Mouse (Mus musculus) skeletal muscle tissue, adult 2 months (tissue): Measurements from ENCODE around the gene Xpnpep3.

ENCODE experiments used
- DNase-seq: peaks from one replicate; pipeline ENCODE4 v3.0.0-alpha.2; 2012; ENCODE audit warnings: low read depth, low spot score

The Xpnpep3 gene

DNA sequence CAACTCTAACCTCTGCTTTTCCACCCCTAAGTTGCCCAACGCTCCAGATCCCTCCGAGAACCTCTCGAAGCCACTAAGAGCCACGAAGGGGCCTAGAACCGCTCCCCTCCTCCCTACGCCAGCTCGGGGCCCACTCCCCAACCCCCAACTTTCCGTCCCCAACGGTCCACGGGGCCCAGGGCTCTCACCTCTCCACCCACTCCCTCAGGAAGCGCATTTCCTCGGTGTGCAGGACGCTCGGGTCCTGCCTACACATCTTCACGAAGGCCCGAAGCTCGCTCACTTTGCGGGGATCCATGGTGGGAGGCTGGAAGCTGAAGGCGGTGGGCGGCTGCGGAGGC is 671 bp upstream of the Xpnpep3 start:
- no peak for DNase-seq

DNA sequence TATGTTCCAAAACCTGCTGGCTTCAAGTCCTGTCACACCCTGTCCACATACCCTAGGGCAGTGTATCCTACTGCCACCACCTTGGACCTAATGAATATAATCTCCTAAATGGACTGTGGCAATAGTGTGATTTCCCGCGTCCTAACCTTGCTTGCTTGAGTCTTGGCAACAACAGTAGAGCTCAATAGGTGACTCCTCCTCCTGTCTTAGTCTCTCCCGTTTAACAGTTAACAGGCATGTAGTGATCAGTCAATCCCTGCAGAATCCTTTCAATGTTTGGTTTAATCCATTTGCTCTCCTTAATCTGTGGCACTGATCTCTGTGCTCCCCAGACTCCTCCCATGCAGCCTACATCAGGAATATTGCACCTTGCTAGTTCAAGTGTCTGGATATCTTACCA is 5.1 kb downstream of the Xpnpep3 start:
- no peak for DNase-seq

DNA sequence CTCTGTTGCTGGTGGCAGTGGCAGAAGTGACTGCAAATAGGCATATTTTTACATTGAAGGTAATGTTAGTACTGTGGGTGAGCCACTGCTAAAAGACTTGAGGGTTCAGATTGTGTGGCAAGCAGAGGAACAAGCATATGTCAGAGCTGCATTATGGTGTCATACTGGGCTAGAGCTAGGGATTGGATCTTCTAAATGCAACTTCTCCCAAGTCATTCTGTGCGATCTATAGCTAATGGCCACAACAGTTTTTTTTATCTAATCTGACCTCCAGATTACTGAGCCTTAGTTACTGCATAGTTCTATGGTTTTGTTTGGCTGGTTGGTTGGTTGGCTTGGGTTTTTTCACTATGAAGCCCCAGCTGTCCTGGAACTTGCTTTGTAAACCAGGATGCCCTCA is 8.3 kb downstream of the Xpnpep3 start, which contains the start of gene Dnajb7:
TSS of gene Dnajb7 (minus strand) at position 101 of the 400 bp plus-strand sequence.
- no peak for DNase-seq

DNA sequence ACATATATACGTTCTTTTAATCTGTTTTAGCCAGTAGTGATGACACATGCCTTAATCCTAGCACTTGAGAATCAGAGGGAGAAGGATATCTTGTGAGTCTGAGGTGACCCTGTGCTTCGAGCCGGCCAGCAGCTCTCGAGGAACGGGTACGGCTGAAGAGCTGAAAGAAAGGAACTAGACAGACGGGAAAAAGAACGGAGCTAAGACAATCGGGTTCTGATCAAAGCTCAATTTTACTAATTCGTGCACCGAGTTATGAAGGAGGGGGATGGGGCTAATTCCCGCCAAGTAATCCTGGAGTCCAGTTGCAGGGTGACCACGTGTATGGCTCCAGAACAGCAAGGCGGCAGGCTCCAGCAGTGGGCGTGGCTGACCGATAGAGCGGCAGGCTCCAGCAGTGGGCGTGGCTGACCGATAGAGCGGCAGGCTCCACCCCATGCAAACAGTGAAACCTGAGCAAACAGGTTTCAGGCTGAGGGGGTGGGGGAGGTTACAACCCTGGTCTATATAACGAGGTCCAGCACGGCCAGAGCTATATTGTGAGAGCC is 16.9 kb downstream of the Xpnpep3 start:
- peak; percentile 33 for DNase-seq

DNA sequence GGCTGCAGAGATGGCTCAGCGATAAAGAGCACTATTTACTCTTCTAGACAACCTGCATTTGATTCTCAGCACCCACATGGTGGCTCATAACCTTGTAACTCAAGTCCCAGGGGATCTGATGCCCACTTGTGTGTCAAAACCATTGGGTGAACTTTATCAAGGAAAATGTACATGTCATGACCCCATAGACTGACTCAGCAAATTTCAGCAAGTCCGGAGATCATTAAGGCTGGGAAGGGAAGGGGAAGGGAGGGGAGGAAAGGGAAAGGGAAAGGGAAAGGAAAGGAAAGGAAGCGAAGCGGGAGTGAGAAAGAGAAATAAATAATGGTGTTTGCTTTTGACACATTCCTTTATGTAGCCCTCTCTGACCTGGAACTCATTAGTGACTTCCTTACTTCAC is 18.1 kb downstream of the Xpnpep3 start:
- DNase-seq = no peak

DNA sequence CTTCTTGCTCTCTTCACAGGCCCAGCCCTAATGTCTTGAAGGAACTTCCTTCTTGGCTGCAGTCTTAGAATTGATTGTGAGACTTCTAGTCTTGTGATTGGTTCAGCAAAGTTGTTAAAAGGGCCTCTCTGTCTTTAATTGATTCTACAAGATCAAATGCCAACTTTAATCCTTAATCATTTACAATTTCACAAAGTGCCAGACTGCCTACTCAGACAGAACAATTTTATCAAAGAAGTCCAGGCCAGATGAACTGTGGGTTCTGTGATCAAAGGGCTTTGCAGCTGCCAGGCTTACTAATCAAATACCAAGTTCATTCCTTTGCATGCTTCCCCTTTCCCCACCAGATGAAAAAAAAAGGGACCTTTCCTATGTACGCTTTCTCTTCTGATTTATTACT is 21.5 kb downstream of the Xpnpep3 start:
- DNase-seq = no peak

DNA sequence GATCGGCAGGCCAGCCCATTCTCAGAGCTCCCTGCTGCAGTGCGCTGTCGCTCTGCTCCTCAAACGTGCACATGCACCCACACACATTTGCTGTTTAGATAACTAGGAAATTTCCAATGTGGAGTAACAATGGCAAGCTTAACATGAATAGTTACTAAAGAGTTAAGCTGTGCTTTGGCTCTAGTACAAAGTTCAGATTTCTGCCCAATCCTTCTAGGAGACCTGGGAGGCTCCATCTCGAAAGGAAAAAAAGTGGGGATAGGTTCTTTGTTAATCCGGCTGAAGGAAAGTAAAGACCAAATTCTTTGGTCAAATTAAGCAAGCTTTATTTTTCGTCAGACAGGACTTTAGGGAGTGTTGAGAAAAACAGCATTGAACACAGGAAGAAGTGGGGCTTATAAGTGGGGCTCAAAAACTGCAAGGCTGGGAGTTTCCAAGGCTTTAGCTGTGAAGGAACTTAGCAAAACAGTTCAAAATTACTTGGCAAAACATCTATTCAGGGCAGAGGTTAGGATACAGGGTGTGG is 22.3 kb downstream of the Xpnpep3 start:
- no peak for DNase-seq

DNA sequence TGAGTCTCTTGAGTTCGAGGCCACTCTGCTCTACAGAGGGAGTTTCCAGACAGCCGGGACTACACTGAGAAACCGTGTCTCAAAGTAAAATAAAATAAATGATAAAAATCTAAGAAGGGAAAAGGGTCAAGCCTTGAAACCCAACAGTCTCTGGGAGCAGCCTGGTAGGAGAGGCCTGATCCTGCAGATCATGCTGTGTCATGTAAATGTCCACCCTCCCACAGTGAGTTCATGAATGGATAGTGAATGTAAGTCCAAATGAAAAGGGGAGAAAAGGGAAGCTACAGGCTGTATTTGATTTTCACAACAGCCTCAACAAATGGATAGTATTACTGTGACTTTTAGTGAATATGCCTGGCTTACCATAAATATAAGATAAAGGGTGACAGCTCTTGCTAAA is 25.4 kb downstream of the Xpnpep3 start:
- no peak for DNase-seq

DNA sequence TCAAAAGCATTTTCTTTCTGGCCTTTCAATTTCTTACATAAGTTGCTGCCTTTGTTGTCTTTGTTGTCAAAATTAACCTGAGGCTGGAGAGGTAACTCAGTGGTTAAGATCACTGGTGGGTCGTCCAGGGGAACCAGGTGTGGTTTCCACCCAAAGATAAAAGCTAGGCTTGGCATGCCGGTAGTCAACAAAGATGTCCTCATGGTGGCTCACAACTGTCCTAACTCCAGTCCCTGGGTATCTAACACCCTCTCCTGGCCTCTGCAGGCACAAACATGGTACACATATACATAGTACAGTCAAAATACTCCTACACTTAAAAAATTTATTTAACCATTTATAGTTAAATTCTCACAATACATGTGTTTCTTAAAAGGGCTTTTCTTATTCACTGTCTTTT is 28.0 kb downstream of the Xpnpep3 start:
- no peak for DNase-seq

DNA sequence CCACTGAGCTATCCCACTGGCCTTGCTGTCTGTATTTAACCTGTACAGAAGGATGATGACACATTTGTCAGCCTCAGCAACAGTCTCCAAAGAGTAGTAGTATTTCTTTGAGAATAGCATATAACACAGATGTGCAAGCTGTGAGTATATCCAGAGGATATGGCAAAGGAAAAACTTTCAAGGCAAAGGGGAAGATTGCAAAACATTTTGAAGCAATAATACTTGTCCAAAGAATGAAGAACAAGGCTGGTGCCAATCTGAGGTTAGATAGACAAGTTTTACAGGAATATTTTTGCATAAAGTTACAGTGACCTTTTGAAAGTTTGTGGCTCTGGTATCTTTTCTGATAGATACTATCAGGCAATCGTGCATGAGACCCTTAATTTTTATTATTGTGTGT is 31.3 kb downstream of the Xpnpep3 start:
- no peak for DNase-seq

DNA sequence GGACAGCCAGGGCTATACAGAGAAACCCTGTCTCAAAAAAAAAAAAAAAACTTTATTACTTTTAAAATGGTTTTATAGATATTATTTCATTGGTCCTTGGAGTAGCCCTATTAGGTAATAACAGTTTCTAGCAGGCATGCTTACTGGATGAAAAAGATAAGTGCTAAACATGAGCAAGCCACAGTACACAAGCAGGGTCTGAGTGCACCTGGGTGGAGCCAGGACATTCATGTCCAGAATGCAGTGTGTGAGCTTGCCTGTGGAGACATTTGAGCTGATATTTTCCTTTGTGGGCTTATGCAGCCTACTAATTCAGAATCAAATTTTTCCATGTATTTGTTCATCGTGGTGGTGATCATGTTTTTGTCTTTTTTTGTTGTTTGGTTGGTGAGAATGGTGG is 38.4 kb downstream of the Xpnpep3 start:
- no peak for DNase-seq

DNA sequence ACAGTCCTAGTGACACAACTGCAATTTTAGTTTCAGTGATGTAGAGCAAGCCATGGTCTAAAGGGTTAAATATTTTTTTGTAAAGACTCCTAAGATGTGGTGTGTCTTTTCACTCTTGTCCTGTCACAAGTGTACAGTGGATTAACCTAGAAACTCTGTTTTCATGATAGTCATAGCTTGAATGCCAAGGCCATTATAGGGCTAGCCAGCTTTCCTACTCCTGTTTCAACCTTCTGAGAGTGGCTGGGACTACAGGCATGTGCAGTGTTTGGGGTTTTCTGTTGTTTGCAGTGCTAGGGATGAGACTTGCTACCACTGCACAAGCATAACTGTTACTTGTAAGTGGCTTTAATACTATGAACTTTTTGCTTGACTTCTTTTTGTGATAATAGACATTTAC is 39.3 kb downstream of the Xpnpep3 start:
- DNase-seq = no peak

DNA sequence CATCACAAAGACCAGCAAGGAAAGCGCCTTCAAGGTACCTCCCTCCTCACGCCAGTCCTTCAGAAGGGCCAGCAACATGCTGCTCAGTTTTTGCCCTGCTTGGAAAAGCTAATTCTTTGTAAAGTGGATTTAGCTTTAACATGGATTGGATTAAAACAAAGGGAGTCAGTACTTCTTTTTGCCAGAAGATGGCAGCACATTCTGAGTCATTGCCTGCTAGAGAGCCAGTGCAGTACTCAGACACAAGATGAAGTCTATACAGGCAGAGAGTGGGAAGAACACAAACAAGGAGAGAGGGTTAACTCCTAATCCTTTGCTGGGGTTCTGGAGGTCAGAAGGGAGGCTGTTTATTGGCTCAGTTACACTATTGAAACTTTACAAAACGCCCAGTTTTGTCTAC is 48.5 kb downstream of the Xpnpep3 start:
- peak; percentile 40 for DNase-seq

DNA sequence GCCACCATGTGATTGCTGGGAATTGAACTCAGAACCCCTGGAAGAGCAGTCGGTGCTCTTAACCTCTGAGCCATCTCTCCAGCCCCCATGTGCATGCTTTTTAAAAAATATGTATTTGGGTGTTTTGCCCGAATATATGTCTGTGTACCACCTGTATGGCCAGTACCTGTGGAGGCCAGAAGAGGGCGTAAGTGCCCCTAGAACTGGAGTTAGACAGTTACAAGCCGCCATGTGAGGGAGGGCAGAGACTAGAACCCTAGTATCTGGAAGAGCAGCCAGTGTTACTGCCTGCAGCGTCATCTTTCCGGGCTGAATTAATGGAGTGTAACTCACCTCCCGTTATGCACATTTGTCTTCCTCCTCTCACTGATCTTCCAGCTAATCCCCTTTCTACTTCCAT is 61.6 kb downstream of the Xpnpep3 start:
- DNase-seq = no peak

DNA sequence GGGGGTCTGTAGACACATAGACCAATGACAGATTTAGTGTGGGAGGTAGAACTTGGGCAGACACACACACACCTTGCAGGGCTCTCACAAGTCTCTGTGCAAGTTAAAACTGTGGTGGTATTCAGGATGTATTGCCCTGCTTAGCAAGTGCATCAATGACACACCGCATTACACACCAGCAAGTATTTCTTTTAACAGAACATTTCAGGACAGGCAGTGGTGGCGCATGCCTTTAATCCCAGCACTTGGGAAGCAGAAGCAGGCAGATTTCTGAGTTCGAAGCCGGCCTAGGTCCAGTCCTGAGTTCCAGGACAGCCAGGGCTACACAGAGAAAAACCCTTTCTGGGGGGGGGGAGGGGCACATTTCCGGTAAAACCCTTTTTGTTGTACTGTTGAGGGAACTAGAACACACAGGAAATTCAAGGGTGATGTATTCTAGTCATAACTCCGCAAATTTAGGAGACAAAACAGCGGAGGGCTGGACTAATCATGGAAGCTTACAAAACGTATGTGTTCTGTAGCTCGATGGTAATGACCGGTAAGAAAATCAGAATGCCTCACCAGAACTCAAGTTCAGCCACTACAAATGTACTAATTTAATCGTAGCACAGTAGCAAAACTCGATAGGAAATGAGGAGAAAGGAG is 65.2 kb downstream of the Xpnpep3 start:
- no peak for DNase-seq

DNA sequence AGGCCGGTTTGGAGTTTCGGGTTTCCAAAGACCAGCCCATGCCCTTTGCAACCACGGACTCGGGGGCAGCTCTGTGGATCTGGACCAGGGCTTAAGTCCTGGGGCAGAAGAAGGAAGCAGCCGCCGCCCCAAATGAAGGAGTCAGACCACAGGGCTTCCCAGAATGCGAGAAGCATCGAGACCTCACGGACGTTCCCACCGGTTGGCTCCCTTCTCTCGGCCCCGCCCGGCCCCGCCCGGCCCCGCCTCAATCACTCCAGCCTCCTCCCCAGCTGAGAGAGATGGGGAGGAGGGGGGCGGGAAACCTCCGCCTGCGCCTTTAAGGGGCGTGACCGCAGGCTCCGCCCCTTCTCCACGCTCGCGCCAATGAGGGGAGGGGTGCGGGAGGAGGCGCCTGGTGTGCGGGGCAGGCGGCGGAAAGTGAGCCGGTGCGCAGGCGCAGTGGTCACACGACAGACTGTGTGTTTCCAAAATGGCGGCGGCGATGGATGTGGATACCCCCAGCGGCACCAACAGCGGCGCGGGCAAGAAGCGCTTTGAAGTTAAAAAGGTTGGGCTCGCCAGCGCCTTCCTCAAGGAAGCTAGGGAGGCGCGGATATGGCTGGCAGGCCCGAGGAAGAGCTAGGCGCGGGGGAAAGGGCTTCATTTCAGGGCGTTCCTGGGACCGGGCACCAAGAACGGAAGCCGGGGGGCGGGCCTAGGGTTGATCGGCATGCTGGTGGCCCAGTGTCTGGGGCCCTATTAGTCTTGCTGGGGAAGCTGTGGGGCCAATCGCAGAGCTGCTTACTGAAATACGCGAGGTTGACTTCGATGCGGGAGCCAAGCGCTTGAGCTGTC is 66.2 kb downstream of the Xpnpep3 start, which contains the start of gene Rbx1:
TSS of gene Rbx1 (plus strand) at position 396 of the 837 bp plus-strand sequence.
- peak; percentile 99 for DNase-seq

DNA sequence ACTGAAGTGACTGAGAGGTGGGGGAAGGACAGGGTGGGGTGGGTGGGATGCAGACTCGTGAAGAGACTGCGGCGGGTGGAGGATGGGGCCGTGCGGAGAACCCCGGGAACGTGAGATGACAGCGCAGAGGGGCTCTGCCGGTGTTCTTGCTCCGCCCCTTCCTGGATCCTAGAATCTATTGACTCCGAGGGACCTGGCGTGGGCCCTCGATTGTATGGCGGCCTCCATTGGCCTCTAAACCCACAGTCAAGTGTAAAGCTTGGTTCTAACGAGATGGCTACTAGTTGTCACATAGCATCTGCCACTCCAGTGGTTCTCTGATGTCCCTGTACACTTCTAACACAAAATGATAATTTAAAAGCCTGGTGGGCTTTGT is 66.8 kb downstream of the Xpnpep3 start:
- DNase-seq = no peak

DNA sequence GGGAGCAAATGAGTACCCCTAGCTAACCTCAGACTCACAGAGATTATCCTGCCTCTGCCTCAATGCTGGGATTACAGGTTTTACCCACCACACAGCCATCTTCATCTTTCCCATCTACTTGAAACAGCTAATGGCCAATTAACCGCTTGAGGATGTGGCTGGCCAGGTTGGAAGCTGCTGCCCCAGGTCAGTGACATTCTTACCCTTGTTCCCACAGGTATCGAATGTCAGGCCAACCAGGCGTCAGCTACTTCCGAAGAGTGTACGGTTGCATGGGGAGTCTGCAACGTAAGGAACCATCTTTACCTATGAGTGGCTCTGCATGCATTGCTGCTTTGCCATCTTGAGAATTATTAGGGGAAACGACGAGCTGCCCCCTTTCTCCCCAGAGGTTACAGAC is 70.8 kb downstream of the Xpnpep3 start:
- no peak for DNase-seq

DNA sequence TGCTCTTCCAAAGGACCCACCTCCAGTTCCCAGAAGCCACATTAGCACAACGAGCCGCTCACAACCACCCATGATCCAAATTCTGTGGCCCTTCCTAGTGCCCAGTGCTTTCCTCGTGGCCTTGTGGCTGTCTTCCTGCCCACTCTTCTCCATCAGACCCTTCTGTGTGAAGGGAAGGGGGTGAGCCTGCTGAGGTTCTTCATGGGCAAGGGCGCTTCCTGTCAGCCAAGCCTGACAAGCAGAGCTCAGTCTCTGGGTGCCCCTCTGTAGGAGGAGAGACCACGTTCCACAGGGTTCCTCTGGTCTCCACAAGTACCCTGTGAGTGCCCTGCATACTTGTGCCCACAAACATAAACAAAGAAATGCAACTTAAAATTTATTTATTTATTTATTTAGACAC is 72.3 kb downstream of the Xpnpep3 start:
- no peak for DNase-seq

DNA sequence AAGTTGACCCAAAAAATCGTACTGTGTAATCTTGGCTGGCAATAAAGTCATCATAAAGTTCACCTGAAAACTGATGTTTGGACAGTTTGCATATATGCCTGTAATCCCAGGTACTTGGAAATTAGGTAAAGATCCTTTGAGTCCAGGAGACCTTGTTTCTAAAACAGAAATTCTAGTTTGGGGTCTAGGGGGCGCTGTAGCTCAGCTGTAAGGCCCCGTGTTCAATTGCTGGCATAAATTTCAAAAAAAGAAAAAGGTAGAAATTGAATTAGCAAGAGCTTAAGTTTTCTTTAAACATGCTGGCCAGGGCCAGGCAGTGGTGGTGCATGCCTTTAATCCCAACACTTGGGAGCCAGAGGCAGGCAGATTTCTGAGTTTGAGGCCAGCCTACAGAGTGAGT is 75.7 kb downstream of the Xpnpep3 start:
- DNase-seq = no peak

DNA sequence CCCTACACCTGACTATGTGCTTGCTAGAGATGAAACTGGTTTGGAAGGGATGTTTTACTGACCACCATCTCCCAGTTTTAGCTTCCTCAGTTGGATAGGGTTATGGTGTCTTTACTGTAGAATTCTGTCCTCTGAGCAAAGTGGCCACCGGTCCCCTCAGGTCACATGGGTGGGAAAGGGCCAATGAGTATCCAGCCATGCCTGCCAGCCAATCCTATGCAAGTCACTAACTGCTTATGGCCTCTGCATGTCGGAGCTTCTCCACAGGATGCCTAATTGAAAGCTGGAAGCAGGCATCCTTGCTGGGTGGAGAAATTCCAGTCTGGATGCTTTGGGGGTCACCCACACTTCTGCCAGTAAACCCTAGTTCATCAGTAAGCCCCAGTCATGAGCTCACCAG is 76.7 kb downstream of the Xpnpep3 start:
- no peak for DNase-seq

DNA sequence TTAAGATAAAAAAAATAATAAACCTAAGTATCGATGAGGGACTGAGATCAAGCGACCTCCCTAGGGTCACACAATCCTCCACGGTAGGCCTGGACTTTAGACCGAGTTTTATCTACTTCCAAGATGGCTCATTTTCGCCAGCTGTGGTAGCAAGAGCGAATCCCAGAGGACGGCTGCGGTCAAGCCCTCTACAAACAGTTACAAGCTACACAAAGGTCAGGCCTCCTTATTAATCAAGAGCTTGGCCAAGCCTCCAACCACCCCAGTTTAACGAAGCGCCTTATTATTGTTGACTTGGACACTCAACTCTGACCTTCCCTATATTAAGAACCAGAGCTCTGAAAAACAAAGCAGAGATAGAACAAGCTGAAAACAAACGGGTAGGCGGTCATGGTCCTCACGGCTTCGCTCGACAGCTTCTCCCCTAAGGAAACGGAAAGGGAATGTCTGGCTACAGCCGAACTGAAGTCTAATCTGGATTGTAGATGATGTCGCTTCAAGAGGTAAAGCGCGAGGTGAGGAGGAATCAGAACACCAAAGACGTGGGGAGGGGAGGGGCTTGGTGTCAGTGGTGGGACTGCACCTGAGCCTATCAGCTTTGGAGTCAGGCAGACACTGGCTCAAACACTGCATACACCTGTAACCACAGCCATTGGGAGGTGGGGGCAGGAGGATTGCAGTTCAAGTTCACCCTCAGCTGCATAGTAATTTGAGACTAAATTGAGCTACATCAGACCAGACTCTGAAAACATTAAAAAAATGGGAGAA is 79.7 kb downstream of the Xpnpep3 start:
- DNase-seq = no peak
